Mouse (Mus musculus): ENCODE measurements around the gene Lhx6. TPM values are rescaled to one million over a fixed set of nuclear protein-coding genes. Genes with fewer than 3 reads are reported as not detected.

Gene Lhx6
- polyA plus RNA-seq, 1 experiment: 0.71 TPM

- H3K27me3 ChIP-seq (ENCODE audit: control insufficient read depth, insufficient read depth, low read length): peaks cover 20% of the 10 kb centered on the region
Measured at GRCm38 (mm10) chr2:36103555-36104367, 1.4 kb downstream of the Lhx6 start.

GRCm38 (mm10) chr2:36103069-36103554 is 2.1 kb downstream of the Lhx6 start:
- Histone ChIP-seq H3K27ac (ENCODE audit: insufficient read depth, low read length) (no peak overlapping the region), H3K4me3 (ENCODE audit: extremely low read depth, insufficient read depth, insufficient read length) (no peak overlapping the region), H3K27me3 (ENCODE audit: control insufficient read depth, insufficient read depth, low read length) (peaks cover 21% of the 10 kb centered on the region), H3K4me1 (ENCODE audit: control insufficient read depth, insufficient read depth, insufficient read length) (peaks cover 4% of the 10 kb centered on the region), H3K36me3 (ENCODE audit: control insufficient read depth, insufficient read depth, low read length) (no peaks in the 10 kb centered on the region)
- no peak for TF ChIP-seq CTCF (IDR thresholded peaks at IDR 0.05; ENCODE audit: extremely low read depth, insufficient read depth, insufficient read length, insufficient replicate concordance)
- no peak for TF ChIP-seq POLR2A (IDR thresholded peaks at IDR 0.05; ENCODE audit: low read depth, low read length)
- 5% methylated on average over 21 of the region's 21 CpGs for WGBS
- DNase-seq (ENCODE audit: low read depth in 1 of 2, low spot score in 2 of 2): no peak

More at GRCm38 (mm10) chr2:36103555-36104367, 1.4 kb downstream of the Lhx6 start:
- DNase-seq (ENCODE audit: low read depth in 1 of 2, low spot score in 2 of 2): no peak
- TF ChIP-seq POLR2A (IDR thresholded peaks at IDR 0.05; ENCODE audit: low read depth, low read length): no peak
- TF ChIP-seq CTCF (IDR thresholded peaks at IDR 0.05; ENCODE audit: extremely low read depth, insufficient read depth, insufficient read length, insufficient replicate concordance): no peak
- 6% methylated on average over 38 of the region's 38 CpGs for WGBS
- Histone ChIP-seq H3K36me3 (ENCODE audit: control insufficient read depth, insufficient read depth, low read length) (no peaks in the 10 kb centered on the region), H3K4me1 (ENCODE audit: control insufficient read depth, insufficient read depth, insufficient read length) (peaks cover 4% of the 10 kb centered on the region), H3K4me3 (ENCODE audit: extremely low read depth, insufficient read depth, insufficient read length) (no peak overlapping the region), H3K27ac (ENCODE audit: insufficient read depth, low read length) (no peak overlapping the region)

- peaks cover 4% of the 10 kb centered on the region for H3K4me1 ChIP-seq (ENCODE audit: control insufficient read depth, insufficient read depth, insufficient read length)
- 9% methylated on average over 21 of the region's 21 CpGs for WGBS
- no peak for DNase-seq (ENCODE audit: low read depth in 1 of 2, low spot score in 2 of 2)
- no peak overlapping the region for H3K27ac ChIP-seq (ENCODE audit: insufficient read depth, low read length)
- H3K4me3 ChIP-seq (ENCODE audit: extremely low read depth, insufficient read depth, insufficient read length): no peak overlapping the region
- no peaks in the 10 kb centered on the region for H3K36me3 ChIP-seq (ENCODE audit: control insufficient read depth, insufficient read depth, low read length)
- TF ChIP-seq POLR2A (IDR thresholded peaks at IDR 0.05; ENCODE audit: low read depth, low read length): no peak
- TF ChIP-seq CTCF (IDR thresholded peaks at IDR 0.05; ENCODE audit: extremely low read depth, insufficient read depth, insufficient read length, insufficient replicate concordance): no peak
- peaks cover 21% of the 10 kb centered on the region for H3K27me3 ChIP-seq (ENCODE audit: control insufficient read depth, insufficient read depth, low read length)
Measured at GRCm38 (mm10) chr2:36102559-36102946, 2.7 kb downstream of the Lhx6 start.

GRCm38 (mm10) chr2:36101866-36102558 is 3.2 kb downstream of the Lhx6 start:
- no peak overlapping the region for H3K27ac ChIP-seq (ENCODE audit: insufficient read depth, low read length)
- DNase-seq (ENCODE audit: low read depth in 1 of 2, low spot score in 2 of 2): no peak
- 12% methylated on average over 28 of the region's 28 CpGs for WGBS
- peaks cover 4% of the 10 kb centered on the region for H3K4me1 ChIP-seq (ENCODE audit: control insufficient read depth, insufficient read depth, insufficient read length)
- TF ChIP-seq CTCF (IDR thresholded peaks at IDR 0.05; ENCODE audit: extremely low read depth, insufficient read depth, insufficient read length, insufficient replicate concordance) (no peak), POLR2A (IDR thresholded peaks at IDR 0.05; ENCODE audit: low read depth, low read length) (no peak)
- no peak overlapping the region for H3K4me3 ChIP-seq (ENCODE audit: extremely low read depth, insufficient read depth, insufficient read length)
- peaks cover 21% of the 10 kb centered on the region for H3K27me3 ChIP-seq (ENCODE audit: control insufficient read depth, insufficient read depth, low read length)
- H3K36me3 ChIP-seq (ENCODE audit: control insufficient read depth, insufficient read depth, low read length): no peaks in the 10 kb centered on the region

- TF ChIP-seq CTCF (IDR thresholded peaks at IDR 0.05; ENCODE audit: extremely low read depth, insufficient read depth, insufficient read length, insufficient replicate concordance) (no peak), POLR2A (IDR thresholded peaks at IDR 0.05; ENCODE audit: low read depth, low read length) (no peak)
- no peak for DNase-seq (ENCODE audit: low read depth in 1 of 2, low spot score in 2 of 2)
- Histone ChIP-seq H3K4me1 (ENCODE audit: control insufficient read depth, insufficient read depth, insufficient read length) (peaks cover 4% of the 10 kb centered on the region), H3K27me3 (ENCODE audit: control insufficient read depth, insufficient read depth, low read length) (peaks cover 17% of the 10 kb centered on the region), H3K27ac (ENCODE audit: insufficient read depth, low read length) (no peak overlapping the region), H3K36me3 (ENCODE audit: control insufficient read depth, insufficient read depth, low read length) (no peaks in the 10 kb centered on the region), H3K4me3 (ENCODE audit: extremely low read depth, insufficient read depth, insufficient read length) (no peak overlapping the region)
- WGBS: 56% methylated on average over 6 of the region's 6 CpGs
Measured at GRCm38 (mm10) chr2:36099739-36100138, 5.5 kb downstream of the Lhx6 start.

- peaks cover 10% of the 10 kb centered on the region for H3K27me3 ChIP-seq (ENCODE audit: control insufficient read depth, insufficient read depth, low read length)
- WGBS: 25% methylated on average over 5 of the region's 5 CpGs
Measured at GRCm38 (mm10) chr2:36098021-36098420, 7.2 kb downstream of the Lhx6 start.

More at GRCm38 (mm10) chr2:36098021-36098420, 7.2 kb downstream of the Lhx6 start:
- no peak overlapping the region for H3K27ac ChIP-seq (ENCODE audit: insufficient read depth, low read length)
- no peak for DNase-seq (ENCODE audit: low read depth in 1 of 2, low spot score in 2 of 2)
- no peak overlapping the region for H3K4me3 ChIP-seq (ENCODE audit: extremely low read depth, insufficient read depth, insufficient read length)
- H3K4me1 ChIP-seq (ENCODE audit: control insufficient read depth, insufficient read depth, insufficient read length): no peaks in the 10 kb centered on the region
- H3K36me3 ChIP-seq (ENCODE audit: control insufficient read depth, insufficient read depth, low read length): no peaks in the 10 kb centered on the region
- TF ChIP-seq CTCF (IDR thresholded peaks at IDR 0.05; ENCODE audit: extremely low read depth, insufficient read depth, insufficient read length, insufficient replicate concordance) (no peak), POLR2A (IDR thresholded peaks at IDR 0.05; ENCODE audit: low read depth, low read length) (no peak)

All from spleen, adult 2 months (tissue).